Mouse (Mus musculus) urinary bladder, adult 18-20 months (tissue): ENCODE data around the gene Lhfpl4.

ENCODE experiments used
- DNase-seq, 2 experiments: peaks; one replicate each; pipeline ENCODE4 v3.0.0; 2022; ENCODE audit warnings: low spot score in 2 of 2, mixed read lengths in 2 of 2

Lhfpl4 gene

DNA sequence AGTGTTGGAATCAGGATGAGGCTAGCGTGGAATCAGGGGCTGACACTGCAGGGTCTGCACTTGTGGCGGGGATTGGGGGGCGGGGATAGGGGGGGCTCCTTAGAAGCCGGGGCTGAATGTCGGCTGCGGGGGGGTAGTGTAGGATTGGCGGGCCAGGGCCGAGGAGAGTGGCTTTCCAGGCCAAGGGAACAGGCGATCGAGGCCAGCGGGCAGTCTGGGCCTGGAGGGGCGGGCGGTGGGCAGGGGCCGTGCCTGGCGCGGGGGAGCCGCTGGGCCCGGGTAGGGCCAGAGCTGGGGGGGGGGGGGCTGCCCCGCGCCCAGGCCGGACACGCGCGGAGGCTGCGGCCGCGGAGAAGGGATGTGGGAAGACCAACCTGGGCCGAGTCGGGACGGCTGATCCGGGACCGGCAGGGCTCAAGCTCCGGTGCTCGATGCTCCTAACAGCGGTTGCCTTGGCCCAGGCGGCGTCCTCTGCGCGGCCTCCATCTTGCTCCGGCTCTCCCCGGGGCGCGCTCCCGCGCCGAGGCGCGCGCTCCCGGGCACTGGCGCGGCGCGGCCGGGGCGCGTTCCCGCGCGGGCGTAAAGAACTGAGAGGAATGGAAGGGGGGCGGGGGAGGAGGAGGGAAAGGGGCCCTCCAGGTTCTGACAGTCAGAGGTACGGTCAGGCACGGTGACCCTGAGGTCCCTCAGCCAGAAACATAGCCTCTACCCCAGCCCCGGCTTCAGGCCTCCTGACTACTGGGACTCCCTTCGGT, at the start of gene Lhfpl4:
TSS of gene Lhfpl4 (minus strand) at position 544 of the 755 bp plus-strand sequence.
- DNase-seq: no peak

GRCm38 (mm10) chr6:113242753-113243152, 47.6 kb upstream of the Lhfpl4 start:
- DNase-seq: no peak

- no peak for DNase-seq
Observed at GRCm38 (mm10) chr6:113238442-113238841, 43.3 kb upstream of the Lhfpl4 start.

DNA sequence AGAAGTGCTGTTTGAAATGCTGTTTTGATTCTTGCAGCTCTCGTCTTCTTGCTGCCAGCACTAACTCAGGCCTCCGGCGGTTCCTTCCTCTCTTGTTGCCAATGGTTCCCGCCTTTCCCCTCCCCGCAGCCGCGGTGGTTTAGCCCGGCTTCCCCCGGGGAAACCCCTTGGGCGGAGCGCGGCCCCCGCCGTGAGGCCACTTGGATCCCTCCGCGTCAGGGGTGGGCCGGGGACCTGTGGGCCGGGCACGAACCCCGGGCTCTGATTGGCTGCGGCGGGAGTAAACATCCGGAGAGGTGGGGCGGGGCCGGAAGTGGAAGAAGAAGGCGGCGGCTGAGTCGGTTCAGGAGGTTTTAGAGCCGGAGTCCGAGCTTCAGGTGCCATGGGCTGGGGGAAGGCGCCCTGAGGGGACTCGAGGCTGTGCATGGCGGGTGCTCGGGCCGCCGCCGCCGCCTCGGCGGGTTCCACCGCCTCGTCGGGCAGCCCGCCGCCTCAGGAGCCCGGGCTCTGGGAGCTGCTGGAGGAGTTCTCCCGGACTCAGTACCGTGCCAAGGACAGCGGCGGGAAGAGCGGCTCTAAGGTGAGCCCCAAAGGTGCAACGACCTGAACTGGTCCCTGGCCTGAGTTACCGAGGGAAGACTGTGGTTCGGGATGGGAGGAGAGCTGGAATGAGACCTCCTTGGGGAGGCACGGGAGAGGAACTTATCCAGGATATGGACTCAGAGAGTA, 42.5 kb upstream of the Lhfpl4 start, which contains the start of gene Mtmr14:
TSS of gene Mtmr14 (plus strand) at position 302 of the 729 bp plus-strand sequence.
- peak; percentile 98 to 99 for DNase-seq

GRCm38 (mm10) chr6:113235141-113235540, 40.0 kb upstream of the Lhfpl4 start:
- no peak for DNase-seq

DNA sequence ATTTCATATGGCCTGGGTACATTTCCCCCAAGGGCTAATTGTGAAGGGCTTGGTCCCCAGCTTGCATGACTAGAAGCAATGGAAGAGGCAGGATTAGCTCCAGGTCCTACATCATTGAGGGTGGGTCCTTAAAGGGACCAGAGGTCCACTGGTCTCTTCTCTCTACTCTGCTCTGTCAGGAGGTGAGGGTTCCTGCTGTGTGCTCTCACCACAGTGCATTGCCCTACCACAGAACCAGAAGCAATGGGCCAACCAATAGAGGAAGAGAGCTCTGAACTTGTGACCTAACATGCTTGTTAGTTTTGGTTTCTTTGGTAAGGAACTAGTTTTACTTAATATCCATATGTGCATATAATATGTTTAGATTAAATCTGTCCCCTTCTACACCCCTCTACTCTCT, 31.5 kb upstream of the Lhfpl4 start:
- DNase-seq: no peak

DNA sequence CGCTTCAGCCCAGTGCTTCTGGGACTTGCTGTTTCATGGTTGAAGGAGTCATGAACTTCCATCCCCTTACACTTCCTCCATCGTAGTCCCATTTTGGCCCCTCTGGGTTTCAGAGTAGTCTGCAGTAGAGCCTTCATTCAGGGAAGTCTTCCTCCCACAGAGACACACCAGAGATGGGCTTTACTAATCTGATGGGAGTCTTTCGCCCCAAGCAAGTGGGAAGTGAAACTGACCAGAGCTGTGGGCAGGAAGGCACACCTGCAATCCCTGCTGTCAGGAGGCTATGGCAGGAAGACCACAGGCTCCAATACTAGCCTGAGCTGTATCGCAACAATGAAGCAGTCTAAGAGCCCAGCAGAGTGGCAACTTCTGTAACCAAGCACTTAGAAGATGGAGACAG, 30.6 kb upstream of the Lhfpl4 start:
- DNase-seq: no peak

GRCm38 (mm10) chr6:113216280-113216679, 21.1 kb upstream of the Lhfpl4 start:
- no peak for DNase-seq

DNA sequence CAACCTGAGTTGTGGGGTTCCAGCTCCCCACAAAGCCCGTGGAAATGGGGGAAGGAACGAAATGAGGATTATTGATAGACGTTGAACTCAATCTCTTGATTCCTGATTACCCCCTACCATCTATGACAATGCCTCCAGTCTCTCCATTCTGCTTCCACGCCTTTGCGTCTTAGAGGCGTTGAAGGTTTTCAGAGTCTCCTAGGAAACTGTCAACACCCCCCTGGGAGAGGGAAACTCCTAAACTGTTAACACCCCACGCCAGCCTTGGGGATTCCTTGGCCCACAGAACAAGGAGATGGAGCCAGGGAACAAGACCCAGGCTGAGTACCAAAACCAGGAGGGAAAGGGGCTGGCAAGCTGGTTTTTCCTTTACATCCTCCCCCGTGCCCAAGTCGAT, 410 bp upstream of the Lhfpl4 start:
- DNase-seq: no peak

DNA sequence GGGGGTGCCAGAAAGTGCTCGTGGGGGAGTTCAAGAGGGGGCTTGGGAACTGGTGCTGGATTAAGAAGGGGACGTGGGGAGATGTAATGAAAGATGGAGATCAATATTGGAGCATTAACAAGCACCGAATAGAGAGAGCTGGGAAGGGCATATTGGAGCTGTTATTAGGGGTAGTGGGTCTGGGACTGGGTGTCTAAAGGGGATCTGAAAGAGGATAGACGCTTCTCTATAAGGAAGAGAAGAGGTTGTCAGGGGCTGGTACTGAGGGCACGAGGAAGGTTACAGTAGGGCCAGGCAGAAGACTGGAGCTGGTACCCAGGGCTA, 705 bp downstream of the Lhfpl4 start:
- no peak for DNase-seq

DNA sequence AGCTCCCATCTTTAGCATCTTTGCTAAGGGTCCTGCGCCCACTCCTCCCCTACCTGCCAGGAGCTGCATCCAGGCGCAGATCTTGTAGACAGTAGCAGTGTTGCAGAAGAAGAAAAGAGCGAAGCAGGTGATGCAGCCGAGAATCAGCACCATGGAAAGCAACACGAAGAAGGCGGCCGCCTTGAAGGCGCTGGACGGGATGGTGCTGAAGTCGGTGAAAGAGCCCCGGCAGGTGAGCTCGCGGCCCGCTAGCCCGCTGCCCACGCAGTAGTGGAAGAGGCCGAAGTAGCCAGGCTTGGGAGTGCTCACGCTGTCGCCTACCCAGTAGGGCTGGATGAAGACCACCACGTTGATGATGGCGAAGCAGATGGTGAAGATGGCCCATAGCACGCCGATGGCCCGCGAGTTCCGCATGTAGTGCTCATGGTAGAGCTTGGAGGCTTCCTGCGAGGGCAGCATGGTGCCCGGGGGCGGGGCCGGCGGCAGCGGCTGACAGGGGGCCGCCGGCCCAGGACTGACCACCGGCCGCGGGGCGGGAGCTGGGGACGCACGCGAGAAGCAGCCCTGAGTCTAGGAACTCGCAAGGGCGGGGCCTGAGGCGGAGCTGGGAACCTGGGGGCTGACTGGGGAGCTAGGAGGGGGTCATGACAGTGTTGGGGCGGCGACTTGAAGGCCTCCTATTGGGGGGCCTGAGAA, 1.3 kb downstream of the Lhfpl4 start:
- DNase-seq: peak in 1 of 2 experiments; percentile 19

- DNase-seq: no peak
Observed at GRCm38 (mm10) chr6:113184866-113185525, 10.2 kb downstream of the Lhfpl4 start.

GRCm38 (mm10) chr6:113184163-113184562, 11.0 kb downstream of the Lhfpl4 start:
- DNase-seq: no peak

DNA sequence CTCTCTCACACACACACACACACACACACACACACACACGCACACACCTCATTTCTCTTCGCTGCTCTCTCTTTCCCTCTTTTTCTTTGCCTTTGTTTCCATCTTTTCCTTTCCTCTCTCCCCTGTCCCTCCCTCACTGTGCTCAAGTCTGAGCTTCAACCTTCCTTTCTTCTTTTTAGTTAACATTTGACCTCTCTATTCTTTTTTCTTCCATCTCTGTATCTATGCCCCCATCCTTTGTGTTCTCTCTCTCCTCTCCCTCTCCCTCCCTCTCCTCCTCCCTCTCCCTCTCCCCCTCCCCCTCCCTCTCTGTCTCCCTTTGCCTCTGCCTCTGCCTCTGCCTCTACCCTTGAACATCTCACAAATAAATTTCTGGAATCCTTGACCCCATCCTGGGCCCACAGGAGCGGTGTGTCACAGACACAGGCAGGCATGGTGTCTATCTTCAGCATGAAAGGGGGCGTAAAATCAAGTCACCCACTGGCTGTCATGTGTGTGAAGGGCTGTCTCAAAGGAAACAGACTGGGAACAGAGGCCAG, 15.9 kb downstream of the Lhfpl4 start:
- DNase-seq: no peak

DNA sequence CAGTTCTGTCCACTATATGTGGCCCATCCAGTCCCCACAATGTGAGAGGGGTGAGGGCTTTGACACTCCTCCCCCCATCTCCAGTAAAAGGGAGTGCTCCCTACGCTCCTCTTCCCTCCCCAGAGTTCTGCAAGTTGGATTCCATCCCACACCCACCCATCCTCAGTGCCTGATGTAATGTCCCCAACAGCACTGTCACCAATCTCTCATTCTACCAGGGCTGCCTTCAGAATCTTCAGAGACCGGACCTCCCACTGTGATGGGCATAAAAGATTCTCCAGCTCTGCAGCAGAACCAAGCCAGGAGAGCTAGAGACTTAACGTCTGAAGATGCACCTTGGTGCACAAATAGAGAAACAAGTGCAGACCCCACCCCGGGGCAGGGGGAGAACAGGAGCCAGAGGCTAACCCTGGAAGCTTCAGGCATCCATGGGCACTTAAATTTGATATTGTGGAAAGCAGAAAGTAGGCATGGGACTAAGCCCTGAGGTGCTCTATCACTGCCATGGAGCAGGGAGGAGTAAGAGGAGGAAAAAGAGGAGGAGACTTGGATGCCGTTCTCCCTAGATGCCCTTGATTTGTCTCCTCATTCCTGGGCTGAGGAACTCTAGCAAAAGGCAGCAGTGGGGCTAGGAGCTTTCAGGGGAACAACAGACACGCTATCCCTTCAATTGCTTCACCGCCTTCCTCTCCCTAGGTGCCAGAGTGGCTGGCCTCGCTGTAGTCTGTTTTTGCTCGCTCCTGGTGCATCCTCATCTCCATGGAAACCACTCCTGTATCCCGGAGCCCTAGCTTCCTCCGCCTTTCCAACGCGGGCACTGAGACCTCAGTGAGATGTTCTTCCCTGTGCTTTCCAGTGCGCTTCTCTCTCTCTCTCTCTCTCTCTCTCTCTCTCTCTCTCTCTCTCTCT, 16.6 kb downstream of the Lhfpl4 start:
- DNase-seq: no peak

GRCm38 (mm10) chr6:113176613-113177012, 18.6 kb downstream of the Lhfpl4 start:
- no peak for DNase-seq

DNA sequence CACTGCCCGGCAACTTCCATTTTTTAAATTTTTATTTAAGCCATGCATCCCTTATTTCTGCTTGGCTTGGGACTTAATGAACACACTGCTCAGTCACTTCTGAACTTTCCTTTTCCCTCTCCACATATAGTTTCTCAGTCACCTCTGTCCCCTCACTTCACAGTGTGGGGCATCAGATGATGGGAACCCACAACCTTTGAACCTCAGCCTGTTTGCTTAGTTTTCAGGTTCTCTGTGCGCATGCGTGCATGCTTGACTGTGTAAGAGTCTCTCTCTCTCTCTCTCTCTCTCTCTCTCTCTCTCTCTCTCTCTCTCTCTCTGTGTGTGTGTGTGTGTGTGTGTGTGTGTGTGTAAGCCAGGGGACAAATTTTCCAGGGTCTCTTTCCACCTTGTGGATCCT, 19.7 kb downstream of the Lhfpl4 start:
- DNase-seq: no peak

DNA sequence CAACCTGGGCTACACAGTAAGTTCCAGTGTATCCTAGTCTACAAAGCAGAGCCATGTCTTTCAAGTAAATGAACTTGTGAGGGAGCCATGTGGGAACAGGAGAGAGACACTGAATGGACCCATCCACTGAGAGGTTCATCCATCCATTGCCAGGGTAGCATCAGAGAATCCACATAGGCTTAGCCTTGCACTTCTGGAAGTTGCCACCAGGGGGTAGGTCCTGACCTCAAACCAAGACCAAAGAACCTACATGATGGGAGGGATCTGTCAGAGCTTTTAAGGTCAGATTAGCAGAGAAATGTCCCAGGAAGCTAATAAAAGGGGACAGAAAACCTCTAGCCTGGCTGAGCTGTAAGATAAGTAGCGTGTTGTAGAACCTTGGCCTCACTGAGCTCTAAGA, 22.6 kb downstream of the Lhfpl4 start:
- DNase-seq: peak in 1 of 2 experiments; percentile 31

GRCm38 (mm10) chr6:113172011-113172410, 23.2 kb downstream of the Lhfpl4 start:
- no peak for DNase-seq

DNA sequence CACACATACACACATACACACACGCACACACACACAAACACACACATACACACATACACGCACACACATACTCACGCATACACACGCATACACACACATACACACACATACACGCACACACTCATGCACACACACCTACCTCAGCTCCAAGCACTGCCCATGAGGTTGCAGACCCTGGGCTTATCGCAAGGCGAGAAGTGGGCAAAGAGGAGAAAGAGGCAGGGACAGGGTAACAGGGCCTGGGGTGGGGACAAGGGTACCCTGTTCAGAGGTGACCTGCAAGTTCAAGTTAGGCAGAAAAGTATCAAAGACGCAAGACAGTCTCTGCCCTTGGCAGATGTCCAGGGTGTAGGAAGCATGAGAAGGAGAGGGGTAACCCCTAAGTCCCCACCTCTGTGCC, 24.5 kb downstream of the Lhfpl4 start:
- no peak for DNase-seq

DNA sequence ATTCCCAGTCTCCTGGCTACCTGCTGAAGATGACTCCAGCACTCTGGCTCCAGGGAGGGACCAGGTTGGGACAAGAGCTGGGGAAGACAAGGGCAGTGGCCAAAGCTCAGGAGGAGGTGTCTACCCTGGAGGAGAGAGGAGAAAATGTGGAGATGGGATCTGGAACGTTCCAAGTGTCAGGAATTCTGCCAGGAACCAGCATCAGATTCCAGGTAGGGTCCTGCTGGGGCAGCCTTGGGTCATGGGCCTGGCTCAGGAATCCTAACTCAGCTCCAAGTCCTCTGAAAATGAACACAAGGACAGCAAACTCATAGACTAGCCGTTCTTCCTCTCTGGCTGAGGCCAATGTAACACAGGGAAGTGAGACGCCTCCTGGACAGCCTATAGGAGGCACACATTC, 25.3 kb downstream of the Lhfpl4 start:
- DNase-seq: no peak
